22 mouse cellular contexts compared by ENCODE assay signal in genomic region chr5:104833330-104833729, GRCm38 (mm10). TPM values are rescaled to one million over a fixed set of nuclear protein-coding genes. Genes with fewer than 3 reads are reported as not detected.
DNase-seq lines count a peak whose midpoint lies in the region; ATAC-seq and TF ChIP-seq lines count a peak whose summit lies in the region.
"Had no signal": no experiment of that assay in that cellular context is flagged by ENCODE, and none has a peak within 500 bp of the region (broad histone marks: within the 10 kb centered on the region; RNA-seq: fewer than 3 reads in every experiment).

No protein-coding gene starts in this region.

- H3K4me3 ChIP-seq in lung, embryonic 14.5 days (ENCODE audit: low read depth, low read length), result no peak overlapping the region
- no peak overlapping the region for H3K4me3 ChIP-seq in ES-Bruce4 (ENCODE audit: low read depth, low read length)
- no peak overlapping the region for H3K4me3 ChIP-seq in kidney, adult 2 months (ENCODE audit: insufficient read depth, low read depth, low read length)
- H3K4me3 ChIP-seq: embryonic facial prominence, embryonic 13.5 days; forebrain, embryonic 13.5 days; forebrain, embryonic 15.5 days had no signal

- no peak overlapping the region for H3K27ac ChIP-seq in lung, embryonic 14.5 days (ENCODE audit: low read depth)
- peak overlapping the region; percentile 28; the same call in 1 of the 2 replicates for H3K27ac ChIP-seq in ES-Bruce4 (ENCODE audit: insufficient read depth, low read length)
- no peak overlapping the region for H3K27ac ChIP-seq in kidney, adult 2 months (ENCODE audit: insufficient read depth, low read depth, low read length)
- H3K27ac ChIP-seq: embryonic facial prominence, embryonic 13.5 days; forebrain, embryonic 13.5 days; forebrain, embryonic 15.5 days had no signal

- peak; percentile 22 for DNase-seq in lung, embryonic 14.5 days
- DNase-seq in lung, postnatal 4 days, result no peak
- peak; percentile 41 for DNase-seq in R1 (ENCODE audit: low read depth, low spot score)
- DNase-seq in testis, postnatal 10 days (ENCODE audit: low spot score), result peak; percentile 57
- no peak for DNase-seq in kidney, adult 18-20 months
- DNase-seq in kidney, adult 2 months, result no peak
- DNase-seq in adrenal gland, postnatal 14 days, result no peak
- DNase-seq: adrenal gland, adult 8-10 months; adrenal gland, postnatal 25 days; cerebellum, adult 11-12 months; cerebellum, adult 2 months; cerebellum, adult 9-10 months; cerebellum, postnatal 10 days; cerebellum, postnatal 25 days; forebrain, postnatal 0 days had no signal

- H3K36me3 ChIP-seq in lung, embryonic 14.5 days (ENCODE audit: insufficient read depth), result no peaks in the 10 kb centered on the region
- H3K36me3 ChIP-seq in ES-Bruce4 (ENCODE audit: control insufficient read depth, insufficient read depth, low read length, poor library complexity, severe bottlenecking), result no peaks in the 10 kb centered on the region; the same call in 1 of the 2 replicates
- no peaks in the 10 kb centered on the region for H3K36me3 ChIP-seq in kidney, adult 2 months (ENCODE audit: control insufficient read depth, insufficient read depth, low read length)
- H3K36me3 ChIP-seq: forebrain, embryonic 15.5 days; G1E had no signal

- peaks cover 15% of the 10 kb centered on the region; the same call in 1 of the 2 replicates for H3K9me3 ChIP-seq in lung, embryonic 14.5 days (ENCODE audit: low read depth, low read length)
- peaks cover 14% of the 10 kb centered on the region for H3K9me3 ChIP-seq in ES-Bruce4 (replicated peaks; ENCODE audit: control insufficient read depth, insufficient read depth, low read length, poor library complexity, severe bottlenecking)

- H3K27me3 ChIP-seq in lung, embryonic 14.5 days (ENCODE audit: insufficient read depth, low read length), result no peaks in the 10 kb centered on the region
- H3K27me3 ChIP-seq in ES-Bruce4 (ENCODE audit: control insufficient read depth, insufficient read depth, low read length, poor library complexity, severe bottlenecking), result no peaks in the 10 kb centered on the region
- no peaks in the 10 kb centered on the region for H3K27me3 ChIP-seq in kidney, adult 2 months (replicated peaks; ENCODE audit: control insufficient read depth, insufficient read depth, low read length)
- H3K27me3 ChIP-seq: embryonic facial prominence, embryonic 13.5 days; forebrain, embryonic 13.5 days; forebrain, embryonic 15.5 days; Patski had no signal

- no peak for TF ChIP-seq EP300 in ES-Bruce4 (IDR thresholded peaks at IDR 0.05; ENCODE audit: insufficient read depth, low read depth, low read length)

- no peak for ATAC-seq in lung, embryonic 14.5 days (ENCODE audit: insufficient read depth)
- ATAC-seq: activated CD4-positive, CD25-positive, alpha-beta regulatory T cell, adult 4 months; forebrain, embryonic 13.5 days; forebrain, embryonic 15.5 days; forebrain, postnatal 0 days; Patski had no signal

- no peaks in the 10 kb centered on the region for H3K4me1 ChIP-seq in lung, embryonic 14.5 days (ENCODE audit: insufficient read depth)
- peaks cover 2% of the 10 kb centered on the region for H3K4me1 ChIP-seq in ES-Bruce4 (ENCODE audit: control insufficient read depth, insufficient read depth, low read length)
- H3K4me1 ChIP-seq in kidney, adult 2 months (ENCODE audit: control insufficient read depth, insufficient read depth, low read length), result no peaks in the 10 kb centered on the region
- H3K4me1 ChIP-seq: embryonic facial prominence, embryonic 13.5 days; forebrain, embryonic 13.5 days; forebrain, embryonic 15.5 days had no signal

- TF ChIP-seq CTCF in lung, embryonic 14.5 days (IDR thresholded peaks at IDR 0.05; ENCODE audit: low read depth), result no peak
- no peak for TF ChIP-seq CTCF in ES-Bruce4 (IDR thresholded peaks at IDR 0.05; ENCODE audit: low read depth, low read length)
- no peak for TF ChIP-seq CTCF in kidney, adult 2 months (conservative IDR thresholded peaks at IDR 0.05; ENCODE audit: insufficient read depth, insufficient read length, low read depth, low read length)

- no peak overlapping the region for H3K9ac ChIP-seq in lung, embryonic 14.5 days
- H3K9ac ChIP-seq in ES-Bruce4 (ENCODE audit: low read depth, poor library complexity, severe bottlenecking), result no peak overlapping the region
- H3K9ac ChIP-seq: embryonic facial prominence, embryonic 13.5 days; forebrain, embryonic 13.5 days; forebrain, embryonic 15.5 days; forebrain, postnatal 0 days had no signal

- TF ChIP-seq POLR2A in ES-Bruce4 (IDR thresholded peaks at IDR 0.05; ENCODE audit: insufficient read depth, low read length), result no peak
- TF ChIP-seq POLR2A in kidney, adult 2 months (IDR thresholded peaks at IDR 0.05; ENCODE audit: low read depth, low read length), result no peak

- H3K4me2 ChIP-seq in lung, embryonic 14.5 days, result no peak overlapping the region
- H3K4me2 ChIP-seq: embryonic facial prominence, embryonic 13.5 days; forebrain, embryonic 13.5 days; forebrain, embryonic 15.5 days had no signal

RNA-seq across cellular contexts. Expression of gene Zfp951, which starts 26.5 kb away (rescaled TPM):
- polyA plus RNA-seq in lung, embryonic 14.5 days (2014; fragmentation: Nextera tagmentation; extraction: Ambion mirVana), result 3.4 and 3.6 TPM in 2 replicates
- 13.6 and 16.6 TPM in 2 replicates for polyA plus RNA-seq in ES-Bruce4 (2011; ENCODE audit: insufficient read depth, insufficient read length, low read depth, missing spikeins)
- 0.26 and 0.69 TPM in 2 replicates for polyA plus RNA-seq in kidney, adult 2 months (2012; rRNA removed)
- total RNA-seq in adrenal gland, postnatal 14 days (2021), result 3.0 and 3.9 TPM in 2 replicates
- polyA plus RNA-seq: G1E had no signal

Comparison
In these comparisons a context has a peak if more than half of its experiments do, and no peak if none do; other contexts are left out.
1. DNase-seq: peak in lung, embryonic 14.5 days (single experiment), R1 (single experiment) and testis, postnatal 10 days (single experiment); none in lung, postnatal 4 days (0 of 2), kidney, adult 18-20 months (single experiment), kidney, adult 2 months (single experiment) and adrenal gland, postnatal 14 days (single experiment).